Mouse (Mus musculus): Measurements from ENCODE around the gene Ttc7b.

GRCm38 (mm10) chr12:100278358-100278757, 242.3 kb downstream of the Ttc7b start:
- TF ChIP-seq CTCF (IDR thresholded peaks at IDR 0.05; ENCODE audit: low read depth), result no peak
- TF ChIP-seq EP300 (IDR thresholded peaks at IDR 0.05; ENCODE audit: low read depth), result no peak

Data from liver, embryonic 14.5 days (tissue).